Mouse (Mus musculus) erythroblast, embryonic 14.5 days (primary cell): ENCODE data around the gene Il4ra.

Experiments used
- GATA1 ChIP-seq: IDR thresholded peaks from 2 replicates; pipeline ENCODE4 v1.6.1; 2012; ENCODE audit warnings: low read length, inconsistent platforms, mixed read lengths
- TAL1 ChIP-seq: IDR thresholded peaks from 3 replicates; pipeline ENCODE4 v1.6.1; 2012; ENCODE audit warnings: low read length, inconsistent platforms, mixed read lengths

- TF ChIP-seq TAL1: no peak
- TF ChIP-seq GATA1: no peak
These were observed 17.0 kb downstream of the Il4ra start for GRCm38 (mm10) chr7:125568888-125569287.
